Mouse (Mus musculus): ENCODE data around the gene Smad5. TPM values are rescaled to one million over a fixed set of nuclear protein-coding genes. Genes with fewer than 3 reads are reported as not detected.

Smad5 gene
- polyA plus RNA-seq, 1 experiment from 2014 or later, result 62.2 TPM

DNA sequence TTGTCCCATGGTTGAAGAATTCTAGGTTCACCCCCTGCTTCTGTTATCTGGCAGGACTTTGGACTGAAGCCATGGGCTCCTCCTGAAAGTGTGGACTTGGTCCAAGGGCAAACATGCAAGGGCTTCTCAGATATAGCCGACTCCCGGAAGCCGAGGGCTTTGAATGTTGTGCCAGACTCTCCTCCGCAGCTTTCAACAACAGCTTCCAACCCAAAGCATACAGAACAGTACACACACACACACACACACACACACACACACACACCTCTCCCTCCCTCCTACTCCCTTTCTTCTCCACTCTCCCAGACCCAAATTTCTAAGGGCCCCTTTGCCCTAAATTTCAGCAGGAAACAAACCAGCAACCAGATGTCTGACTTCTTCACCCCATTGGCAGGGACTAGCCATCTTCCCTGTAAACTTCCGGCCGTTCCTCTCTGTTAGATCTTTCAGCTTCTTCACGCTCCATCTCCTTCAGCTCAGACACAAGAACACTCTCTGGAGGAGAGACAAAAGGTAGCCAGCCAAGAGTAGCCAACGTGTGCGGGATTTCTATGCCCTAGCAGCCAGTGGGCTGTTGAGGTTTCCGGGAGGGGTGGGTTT, 24.5 kb upstream of the Smad5 start:
- 16% methylated on average over 10 of the region's 10 CpGs for WGBS
- H3K9me3 ChIP-seq (ENCODE audit: control insufficient read depth, low read length), result no peaks in the 10 kb centered on the region

DNA sequence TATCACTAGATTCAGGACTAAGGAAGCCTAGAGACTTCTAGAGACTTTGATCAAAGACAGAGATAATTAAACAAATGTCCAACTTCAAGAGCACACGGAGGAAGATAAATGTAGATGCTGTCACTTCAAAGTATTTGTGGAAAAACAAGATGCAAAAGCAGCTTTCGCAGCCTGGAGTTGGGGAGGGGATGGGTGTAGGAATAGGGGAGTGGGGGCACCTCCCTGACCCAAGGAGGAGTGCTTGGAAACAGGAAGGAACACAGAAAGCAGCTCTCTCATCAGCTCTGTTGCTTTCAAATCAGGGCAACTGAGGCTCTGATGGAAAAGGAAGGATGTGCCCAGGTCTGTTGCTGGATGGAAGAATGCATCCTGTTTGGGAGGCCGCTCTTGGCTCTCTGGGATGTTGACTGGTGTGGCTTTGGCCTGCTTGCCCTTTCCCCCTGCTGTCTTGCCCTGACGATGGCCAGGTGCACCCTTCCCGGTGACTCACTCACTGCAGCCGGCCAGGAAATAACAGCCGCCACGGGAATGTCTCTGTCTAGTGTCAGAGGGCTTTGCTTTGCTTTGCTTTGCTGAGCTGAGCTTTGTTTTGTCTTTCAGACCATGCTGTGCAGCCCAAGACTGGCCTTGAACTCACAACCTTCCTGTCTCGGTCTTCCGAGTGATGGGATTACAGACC, 23.8 kb upstream of the Smad5 start:
- H3K27me3 ChIP-seq (ENCODE audit: control insufficient read depth, insufficient read depth, low read length), result no peaks in the 10 kb centered on the region
- 32% methylated on average over 10 of the region's 10 CpGs for WGBS
- no peaks in the 10 kb centered on the region for H3K36me3 ChIP-seq (ENCODE audit: control insufficient read depth, insufficient read depth, low read length)
- no peak overlapping the region for H3K4me3 ChIP-seq (ENCODE audit: low read length)
- no peaks in the 10 kb centered on the region for H3K9me3 ChIP-seq (ENCODE audit: control insufficient read depth, low read length)
- peak overlapping the region; percentile 70 for H3K27ac ChIP-seq (ENCODE audit: low read depth, low read length)
- peaks cover 20% of the 10 kb centered on the region for H3K4me1 ChIP-seq (ENCODE audit: control insufficient read depth, insufficient read depth, low read length)
- no peak for ATAC-seq (ENCODE audit: low FRiP score, low TSS enrichment)
- H3K9ac ChIP-seq (ENCODE audit: low read depth, low read length), result 0 out of 2 replicates have a peak overlapping the region, but pooled peaks have one; percentile 8
- H3K4me2 ChIP-seq (replicated peaks; ENCODE audit: low read depth, low read length), result no peak overlapping the region

More for the DNA sequence above, 24.5 kb upstream of the Smad5 start:
- H3K27me3 ChIP-seq (ENCODE audit: control insufficient read depth, insufficient read depth, low read length), result no peaks in the 10 kb centered on the region
- ATAC-seq (ENCODE audit: low FRiP score, low TSS enrichment), result peak; percentile 56
- H3K9ac ChIP-seq (ENCODE audit: low read depth, low read length), result no peak overlapping the region
- peaks cover 25% of the 10 kb centered on the region for H3K4me1 ChIP-seq (ENCODE audit: control insufficient read depth, insufficient read depth, low read length)
- H3K4me3 ChIP-seq (ENCODE audit: low read length), result no peak overlapping the region
- no peaks in the 10 kb centered on the region for H3K36me3 ChIP-seq (ENCODE audit: control insufficient read depth, insufficient read depth, low read length)
- H3K27ac ChIP-seq (ENCODE audit: low read depth, low read length), result peak overlapping the region; percentile 70
- H3K4me2 ChIP-seq (replicated peaks; ENCODE audit: low read depth, low read length), result no peak overlapping the region

DNA sequence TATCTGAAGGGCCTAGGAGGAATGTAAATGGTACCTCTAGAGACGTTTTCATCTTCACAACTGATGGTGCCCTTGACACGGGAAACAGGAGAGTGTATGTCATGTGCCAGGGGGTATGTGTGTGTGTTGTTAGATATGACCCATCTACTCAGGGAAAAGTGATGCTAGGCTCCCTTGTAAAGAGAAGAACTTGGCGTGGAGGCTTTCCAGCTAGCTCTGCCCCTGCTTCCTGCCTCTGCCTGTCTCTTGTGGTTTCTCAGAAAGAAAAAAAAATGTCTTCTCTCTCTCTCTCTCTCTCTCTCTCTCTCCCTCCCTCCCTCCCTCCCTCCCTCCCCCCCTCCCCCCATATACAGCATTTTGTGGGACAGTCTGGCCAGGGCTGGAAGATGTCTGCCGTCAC, 20.9 kb upstream of the Smad5 start:
- 76% methylated on average over 4 of the region's 4 CpGs for WGBS

DNA sequence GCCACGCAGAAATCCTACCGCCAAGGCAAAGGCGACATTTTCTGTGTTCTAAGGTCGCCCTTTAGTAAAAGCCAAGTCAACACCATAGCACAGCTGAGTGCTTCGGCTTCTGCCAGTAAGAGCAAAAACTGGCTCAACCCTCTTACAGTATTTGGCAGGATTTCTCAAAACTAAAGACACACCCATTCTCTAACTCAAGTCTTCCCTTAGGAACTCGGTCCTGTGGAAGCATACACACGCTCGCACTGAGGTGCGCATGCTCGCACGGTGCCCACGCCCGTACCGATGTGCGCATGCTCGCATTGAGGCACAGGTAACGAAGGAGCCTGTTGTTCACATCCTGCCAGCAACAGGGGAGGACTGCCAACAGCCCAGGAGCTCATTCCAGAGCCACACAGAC, 20.5 kb upstream of the Smad5 start:
- no peak overlapping the region; the same call in 1 of the 2 replicates for H3K27ac ChIP-seq (ENCODE audit: low read depth, low read length)
- no peak for ATAC-seq (ENCODE audit: low FRiP score, low TSS enrichment)

More for the DNA sequence above, 20.9 kb upstream of the Smad5 start:
- no peak overlapping the region for H3K9ac ChIP-seq (ENCODE audit: low read depth, low read length)
- no peak overlapping the region for H3K4me2 ChIP-seq (replicated peaks; ENCODE audit: low read depth, low read length)
- H3K27me3 ChIP-seq (ENCODE audit: control insufficient read depth, insufficient read depth, low read length), result no peaks in the 10 kb centered on the region
- H3K4me1 ChIP-seq (ENCODE audit: control insufficient read depth, insufficient read depth, low read length), result peaks cover 19% of the 10 kb centered on the region; the same call in 1 of the 2 replicates
- H3K27ac ChIP-seq (ENCODE audit: low read depth, low read length), result no peak overlapping the region
- H3K4me3 ChIP-seq (ENCODE audit: low read length), result no peak overlapping the region
- no peak for ATAC-seq (ENCODE audit: low FRiP score, low TSS enrichment)
- H3K36me3 ChIP-seq (ENCODE audit: control insufficient read depth, insufficient read depth, low read length), result no peaks in the 10 kb centered on the region
- no peaks in the 10 kb centered on the region for H3K9me3 ChIP-seq (ENCODE audit: control insufficient read depth, low read length)

DNA sequence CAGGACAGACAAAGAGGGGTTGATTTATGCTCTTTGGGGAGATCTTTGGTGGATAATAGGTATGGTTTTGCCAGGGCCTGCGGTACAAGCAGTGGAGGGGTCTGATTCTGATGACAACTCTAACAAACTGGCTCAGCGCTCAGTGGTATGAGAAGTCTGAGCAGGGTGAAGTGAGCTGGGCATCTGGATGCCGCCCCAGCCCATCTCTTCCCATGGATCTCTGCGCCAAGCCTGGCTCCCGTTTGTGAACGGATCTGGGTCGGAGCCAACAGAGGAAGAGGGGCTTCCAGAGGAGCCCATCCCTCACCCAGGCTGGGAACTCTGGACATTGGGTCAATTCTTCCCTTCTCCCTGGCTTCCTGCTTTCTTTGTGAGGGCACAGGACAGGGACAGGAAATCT, 19.5 kb upstream of the Smad5 start:
- H3K27ac ChIP-seq (ENCODE audit: low read depth, low read length), result no peak overlapping the region
- no peaks in the 10 kb centered on the region for H3K36me3 ChIP-seq (ENCODE audit: control insufficient read depth, insufficient read depth, low read length)
- peaks cover 17% of the 10 kb centered on the region; the same call in 1 of the 2 replicates for H3K4me1 ChIP-seq (ENCODE audit: control insufficient read depth, insufficient read depth, low read length)
- 79% methylated on average over 7 of the region's 7 CpGs for WGBS
- H3K4me2 ChIP-seq (replicated peaks; ENCODE audit: low read depth, low read length), result no peak overlapping the region
- H3K27me3 ChIP-seq (ENCODE audit: control insufficient read depth, insufficient read depth, low read length), result no peaks in the 10 kb centered on the region
- no peaks in the 10 kb centered on the region for H3K9me3 ChIP-seq (ENCODE audit: control insufficient read depth, low read length)
- no peak overlapping the region for H3K9ac ChIP-seq (ENCODE audit: low read depth, low read length)
- no peak overlapping the region for H3K4me3 ChIP-seq (ENCODE audit: low read length)
- ATAC-seq (ENCODE audit: low FRiP score, low TSS enrichment), result no peak

More for the DNA sequence above, 20.5 kb upstream of the Smad5 start:
- H3K27me3 ChIP-seq (ENCODE audit: control insufficient read depth, insufficient read depth, low read length), result no peaks in the 10 kb centered on the region
- H3K36me3 ChIP-seq (ENCODE audit: control insufficient read depth, insufficient read depth, low read length), result no peaks in the 10 kb centered on the region
- H3K4me1 ChIP-seq (ENCODE audit: control insufficient read depth, insufficient read depth, low read length), result peaks cover 19% of the 10 kb centered on the region; the same call in 1 of the 2 replicates
- H3K9me3 ChIP-seq (ENCODE audit: control insufficient read depth, low read length), result no peaks in the 10 kb centered on the region
- H3K9ac ChIP-seq (ENCODE audit: low read depth, low read length), result no peak overlapping the region
- 83% methylated on average over 17 of the region's 17 CpGs for WGBS
- H3K4me2 ChIP-seq (replicated peaks; ENCODE audit: low read depth, low read length), result no peak overlapping the region
- H3K4me3 ChIP-seq (ENCODE audit: low read length), result no peak overlapping the region

DNA sequence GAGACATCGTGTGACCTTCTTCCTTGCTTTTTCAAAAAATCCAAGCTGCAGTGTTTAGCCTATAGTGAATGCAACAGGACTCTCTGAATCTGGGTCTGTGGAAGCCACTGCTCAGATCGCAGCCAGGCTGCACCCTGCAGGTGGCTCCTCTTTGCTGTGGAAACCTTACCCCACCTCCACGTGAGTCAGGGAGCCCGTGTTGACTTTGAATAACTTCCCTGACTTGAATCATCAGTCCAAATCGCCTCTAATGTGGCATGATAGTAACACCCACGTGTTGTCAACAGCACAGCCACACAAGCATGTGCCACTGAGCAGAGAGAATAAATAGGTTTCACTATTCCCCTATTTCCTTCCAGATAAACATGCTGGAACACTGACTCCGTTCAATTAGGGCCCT, 10.8 kb upstream of the Smad5 start:
- 27% methylated on average over 7 of the region's 7 CpGs for WGBS
- H3K9me3 ChIP-seq (ENCODE audit: control insufficient read depth, low read length), result no peaks in the 10 kb centered on the region
- H3K4me3 ChIP-seq (ENCODE audit: low read length), result no peak overlapping the region
- peaks cover 5% of the 10 kb centered on the region for H3K4me1 ChIP-seq (ENCODE audit: control insufficient read depth, insufficient read depth, low read length)
- H3K36me3 ChIP-seq (ENCODE audit: control insufficient read depth, insufficient read depth, low read length), result no peaks in the 10 kb centered on the region
- no peak overlapping the region for H3K27ac ChIP-seq (ENCODE audit: low read depth, low read length)
- no peak overlapping the region for H3K9ac ChIP-seq (ENCODE audit: low read depth, low read length)
- H3K27me3 ChIP-seq (ENCODE audit: control insufficient read depth, insufficient read depth, low read length), result no peaks in the 10 kb centered on the region
- ATAC-seq (ENCODE audit: low FRiP score, low TSS enrichment), result no peak
- H3K4me2 ChIP-seq (replicated peaks; ENCODE audit: low read depth, low read length), result no peak overlapping the region

DNA sequence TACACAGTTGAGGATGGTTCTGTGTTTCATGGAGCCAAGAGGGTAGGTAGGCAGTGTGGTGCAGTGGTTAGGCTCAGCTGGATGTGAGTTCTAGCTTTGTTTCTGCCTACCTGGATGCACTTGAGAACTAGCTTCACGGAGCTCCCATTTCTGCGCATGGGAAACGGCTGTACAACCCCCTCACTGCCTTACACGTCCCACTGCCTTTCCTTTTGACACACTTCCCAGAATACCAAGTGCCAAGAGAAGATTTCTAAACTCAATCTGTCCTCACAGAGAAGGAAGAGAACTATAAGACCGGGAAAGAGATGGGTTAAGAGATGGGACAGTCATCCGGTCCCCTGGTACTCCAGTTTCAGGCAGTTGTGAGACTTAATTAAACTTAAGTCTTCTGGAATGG, 10.2 kb upstream of the Smad5 start:
- ATAC-seq (ENCODE audit: low FRiP score, low TSS enrichment), result no peak
- Histone ChIP-seq H3K4me3 (ENCODE audit: low read length) (no peak overlapping the region), H3K4me1 (ENCODE audit: control insufficient read depth, insufficient read depth, low read length) (peaks cover 7% of the 10 kb centered on the region), H3K9me3 (ENCODE audit: control insufficient read depth, low read length) (no peaks in the 10 kb centered on the region), H3K36me3 (ENCODE audit: control insufficient read depth, insufficient read depth, low read length) (no peaks in the 10 kb centered on the region), H3K4me2 (replicated peaks; ENCODE audit: low read depth, low read length) (no peak overlapping the region), H3K27me3 (ENCODE audit: control insufficient read depth, insufficient read depth, low read length) (no peaks in the 10 kb centered on the region), H3K27ac (ENCODE audit: low read depth, low read length) (no peak overlapping the region), H3K9ac (ENCODE audit: low read depth, low read length) (no peak overlapping the region)
- 86% methylated on average over 6 of the region's 6 CpGs for WGBS

DNA sequence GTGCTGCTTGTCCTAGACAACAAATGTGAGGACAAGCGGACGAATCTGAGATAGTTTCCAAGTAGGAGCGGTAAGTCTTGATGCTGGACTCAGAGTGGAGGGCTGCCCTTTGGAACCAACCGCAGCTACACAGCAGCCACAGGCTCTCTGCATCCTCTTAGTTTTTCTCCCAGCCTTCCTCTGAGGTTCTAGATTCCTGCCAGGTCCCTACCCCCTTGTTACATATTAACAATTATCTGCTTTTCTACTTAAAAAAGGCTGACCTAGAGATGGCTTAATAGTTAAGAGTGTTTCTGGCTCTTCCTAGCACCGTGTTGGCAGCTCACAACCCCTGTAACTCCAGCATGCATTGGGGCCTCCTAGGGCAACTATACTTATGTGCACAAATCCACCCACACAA, 7.1 kb upstream of the Smad5 start:
- 0 out of 2 replicates have a peak, but pooled peaks cover 2% of the 10 kb centered on the region for H3K9me3 ChIP-seq (ENCODE audit: control insufficient read depth, low read length)
- 85% methylated on average over 5 of the region's 5 CpGs for WGBS
- H3K4me2 ChIP-seq (replicated peaks; ENCODE audit: low read depth, low read length), result no peak overlapping the region
- no peak overlapping the region for H3K27ac ChIP-seq (ENCODE audit: low read depth, low read length)
- H3K9ac ChIP-seq (ENCODE audit: low read depth, low read length), result no peak overlapping the region
- no peak overlapping the region for H3K4me3 ChIP-seq (ENCODE audit: low read length)
- no peaks in the 10 kb centered on the region for H3K36me3 ChIP-seq (ENCODE audit: control insufficient read depth, insufficient read depth, low read length)
- peaks cover 9% of the 10 kb centered on the region for H3K4me1 ChIP-seq (ENCODE audit: control insufficient read depth, insufficient read depth, low read length)
- no peak for ATAC-seq (ENCODE audit: low FRiP score, low TSS enrichment)
- no peaks in the 10 kb centered on the region for H3K27me3 ChIP-seq (ENCODE audit: control insufficient read depth, insufficient read depth, low read length)

DNA sequence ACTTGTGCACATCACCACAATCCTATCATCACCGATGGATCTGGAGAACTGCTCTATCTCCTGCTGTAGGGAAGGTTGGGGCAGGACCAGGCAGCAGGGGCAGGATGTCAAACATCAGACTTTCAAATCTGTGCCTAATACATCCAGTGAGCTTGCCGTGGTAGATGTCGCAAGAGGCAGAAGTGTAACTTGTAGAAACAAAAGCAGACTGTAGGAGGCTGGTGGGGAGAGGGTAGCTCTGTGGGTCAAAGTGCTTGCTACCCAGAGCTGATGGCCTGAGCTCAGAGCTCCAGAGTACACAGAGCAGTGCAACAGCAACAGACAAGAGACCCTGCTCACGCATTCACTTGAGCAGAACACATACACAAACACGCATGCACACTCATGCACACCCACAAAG, 6.1 kb upstream of the Smad5 start:
- H3K9me3 ChIP-seq (ENCODE audit: control insufficient read depth, low read length), result 0 out of 2 replicates have a peak, but pooled peaks cover 2% of the 10 kb centered on the region
- no peak overlapping the region for H3K9ac ChIP-seq (ENCODE audit: low read depth, low read length)
- ATAC-seq (ENCODE audit: low FRiP score, low TSS enrichment), result no peak
- H3K27me3 ChIP-seq (ENCODE audit: control insufficient read depth, insufficient read depth, low read length), result no peaks in the 10 kb centered on the region
- peaks cover 10% of the 10 kb centered on the region for H3K4me1 ChIP-seq (ENCODE audit: control insufficient read depth, insufficient read depth, low read length)
- no peak overlapping the region for H3K4me3 ChIP-seq (ENCODE audit: low read length)
- no peaks in the 10 kb centered on the region for H3K36me3 ChIP-seq (ENCODE audit: control insufficient read depth, insufficient read depth, low read length)
- no peak overlapping the region for H3K27ac ChIP-seq (ENCODE audit: low read depth, low read length)
- H3K4me2 ChIP-seq (replicated peaks; ENCODE audit: low read depth, low read length), result no peak overlapping the region
- WGBS, result 75% methylated on average over 5 of the region's 5 CpGs
